Mouse (Mus musculus) liver, postnatal 0 days (tissue): ENCODE measurements around the gene Arhgap28.

Experiments
- CTCF ChIP-seq: sonication (generic); IDR thresholded peaks from 2 replicates; pipeline ENCODE4 v1.5.1; 2016; ENCODE audit warnings: antibody characterized with exemption, low read depth
- EP300 ChIP-seq: IDR thresholded peaks from 2 replicates; pipeline ENCODE4 v1.6.1; 2016; ENCODE audit warnings: antibody characterized with exemption, low read depth, mild to moderate bottlenecking

DNA sequence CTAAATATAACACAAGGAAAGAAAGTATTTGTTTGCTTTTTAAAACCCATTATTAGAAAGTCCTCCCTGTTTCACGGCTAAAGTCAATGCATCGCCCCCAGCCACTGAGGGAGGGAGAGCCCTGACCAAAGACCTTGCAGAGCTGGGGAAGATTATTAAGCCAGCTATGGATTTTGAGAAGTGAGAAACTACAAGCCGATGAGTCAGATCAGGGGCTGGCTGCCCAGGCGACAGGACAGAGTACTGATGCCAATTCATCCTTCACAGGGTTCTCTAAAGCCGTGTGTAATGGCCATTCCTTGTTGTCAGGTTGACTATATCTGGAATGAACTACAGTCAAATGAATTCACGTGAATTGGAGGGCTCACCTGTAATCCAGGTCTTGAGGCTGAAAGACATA, 62.9 kb downstream of the Arhgap28 start:
- TF ChIP-seq EP300 (no peak), CTCF (no peak)
